Mouse (Mus musculus): Measurements from ENCODE around the gene Strn3. TPM values are rescaled to one million over a fixed set of nuclear protein-coding genes. Genes with fewer than 3 reads are reported as not detected.
"Not testable (repeated sequence)": the region's sequence is repeated elsewhere in the genome, so short reads cannot be mapped to it uniquely, and the experiment has no call there.

Strn3 gene
- polyA plus RNA-seq, 1 experiment from 2014 or later: 42.1 TPM

DNA sequence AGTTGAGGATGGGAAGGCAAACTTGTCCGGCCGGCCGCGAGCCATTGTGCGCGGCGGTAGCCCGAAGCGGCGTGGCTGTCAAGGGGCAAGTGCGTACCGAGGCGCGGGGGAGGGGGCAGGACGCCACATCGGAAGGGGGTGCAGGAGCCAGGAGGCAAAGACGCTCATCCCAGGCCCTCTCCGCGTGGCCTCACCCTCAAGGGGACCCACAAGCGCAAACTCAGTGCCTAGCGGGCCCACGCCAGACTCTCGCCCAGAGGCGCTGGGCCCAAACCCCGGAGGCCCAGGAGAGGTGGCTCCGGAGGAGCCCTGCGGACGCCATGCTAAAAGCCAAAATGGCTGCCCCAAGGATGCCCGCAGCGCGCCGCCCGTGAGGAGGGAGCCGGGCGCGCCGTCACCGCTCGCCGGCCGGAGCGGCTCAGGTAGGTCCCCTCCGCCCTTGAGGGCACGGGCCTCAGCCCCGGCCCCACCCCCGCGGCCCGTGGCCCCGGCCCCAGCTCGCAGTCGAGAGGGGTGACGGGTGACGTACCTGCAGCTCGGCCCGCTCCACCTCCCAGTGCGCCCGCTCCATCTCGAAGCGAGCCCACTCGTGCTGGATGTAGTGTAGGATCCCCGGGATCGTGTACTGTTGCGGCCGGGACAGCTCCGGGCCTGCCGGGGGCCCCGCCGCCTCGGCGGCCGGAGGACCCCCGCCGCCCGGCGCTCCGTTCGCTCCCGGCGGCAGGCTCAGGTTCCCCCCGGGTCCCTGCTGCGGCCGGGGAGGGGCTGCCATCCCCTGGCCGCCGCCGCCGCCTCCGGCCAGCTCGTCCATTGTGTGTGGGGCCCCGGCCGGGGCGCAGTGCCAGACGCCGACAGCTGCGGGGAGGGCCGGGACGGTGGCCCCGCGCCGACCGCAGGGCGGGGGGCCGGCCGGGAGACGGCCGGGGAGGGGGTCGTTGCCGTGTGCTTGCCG is 528 bp downstream of the Strn3 start, which contains the start of gene Ap4s1:
Ap4s1 (plus strand) TSS at position 141 of the 952 bp plus-strand sequence.
- H3K9me3 ChIP-seq: no peaks in the 10 kb centered on the region
- H3K4me3 ChIP-seq: peak within 1 kb of the TSS; percentile 98
- under 1% methylated on average over 101 of the region's 108 CpGs for WGBS
- peaks cover 32% of the 10 kb centered on the region for H3K4me1 ChIP-seq (replicated peaks)
- peak; percentile 84 for ATAC-seq (ENCODE audit: low read depth)
- peak within 1 kb of the TSS; percentile 99 for H3K9ac ChIP-seq
- H3K4me2 ChIP-seq: peak within 1 kb of the TSS; percentile 77
- H3K27me3 ChIP-seq: no peaks in the 10 kb centered on the region
- peak within 1 kb of the TSS; percentile 100 for H3K27ac ChIP-seq (replicated peaks)
- H3K36me3 ChIP-seq: no peaks in the 10 kb centered on the region

DNA sequence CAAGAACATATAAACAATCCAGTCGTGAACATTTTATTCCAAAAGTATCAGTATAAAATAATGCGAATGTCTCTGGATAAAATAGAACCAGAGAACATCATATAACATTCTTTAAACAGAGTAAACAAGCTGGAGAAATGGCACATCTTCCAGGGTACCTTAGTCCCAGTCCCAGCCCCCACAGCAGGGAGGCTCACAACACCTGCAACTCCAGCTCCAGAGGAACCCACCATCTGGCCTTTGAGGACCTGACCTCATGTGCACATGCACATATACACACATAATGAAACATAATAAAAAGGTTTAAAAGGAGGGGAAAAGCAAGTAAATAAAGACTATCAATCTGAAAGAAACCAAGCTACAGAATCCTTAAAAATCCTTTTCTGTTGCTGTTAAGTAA is 3.2 kb downstream of the Strn3 start:
- H3K4me3 ChIP-seq: no peak overlapping the region
- ATAC-seq (ENCODE audit: low read depth): no peak
- H3K27me3 ChIP-seq: no peaks in the 10 kb centered on the region
- 94% methylated on average over 2 of the region's 2 CpGs for WGBS
- no peaks in the 10 kb centered on the region for H3K9me3 ChIP-seq
- H3K36me3 ChIP-seq: no peaks in the 10 kb centered on the region
- H3K27ac ChIP-seq (replicated peaks): no peak overlapping the region
- H3K9ac ChIP-seq: no peak overlapping the region
- H3K4me1 ChIP-seq (replicated peaks): peaks cover 32% of the 10 kb centered on the region
- no peak overlapping the region for H3K4me2 ChIP-seq

DNA sequence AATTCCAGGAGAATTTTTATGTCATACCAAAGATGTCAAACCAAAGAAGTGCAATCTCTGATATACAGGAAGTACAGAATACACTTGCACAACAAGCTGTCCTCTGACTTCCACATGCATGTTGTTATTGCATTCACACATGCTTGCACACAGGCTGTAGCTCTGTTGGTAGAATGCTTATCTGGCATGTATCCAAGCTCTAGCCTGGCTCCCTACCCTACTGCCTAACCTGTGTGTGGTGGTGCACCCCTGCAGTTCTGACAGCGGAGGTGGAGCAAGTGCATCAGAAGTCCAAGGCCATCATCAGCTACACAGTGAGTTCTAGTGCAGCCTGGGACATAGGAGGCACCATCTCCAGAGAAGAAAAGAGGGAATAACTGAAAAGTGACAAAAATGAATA is 12.9 kb downstream of the Strn3 start:
- Histone ChIP-seq H3K9ac (no peak overlapping the region), H3K9me3 (no peaks in the 10 kb centered on the region), H3K36me3 (no peaks in the 10 kb centered on the region), H3K27ac (replicated peaks) (no peak overlapping the region), H3K4me3 (no peak overlapping the region), H3K4me2 (no peak overlapping the region), H3K4me1 (replicated peaks) (peaks cover 35% of the 10 kb centered on the region), H3K27me3 (no peaks in the 10 kb centered on the region)
- ATAC-seq (ENCODE audit: low read depth): no peak
- 72% methylated on average over 1 of the region's 1 CpGs for WGBS

DNA sequence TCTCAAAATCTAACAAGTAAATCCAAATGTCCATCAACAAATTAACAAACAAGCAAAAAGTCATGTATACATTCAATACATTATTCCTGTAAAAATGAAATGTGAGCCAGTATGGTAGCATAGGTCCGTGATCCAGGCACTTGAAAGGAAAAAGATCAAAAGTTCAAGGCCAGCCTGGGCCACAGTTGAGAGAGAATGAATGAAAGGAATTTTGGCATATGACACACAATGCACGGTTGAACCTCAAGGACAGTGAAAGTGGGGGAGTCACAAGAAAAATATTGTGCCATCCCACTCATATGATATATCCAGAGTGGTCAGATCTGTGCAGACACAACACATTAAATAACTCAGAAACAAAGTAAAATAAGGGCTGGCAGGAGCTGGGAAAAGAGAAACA is 15.3 kb downstream of the Strn3 start:
- WGBS: 71% methylated on average over 2 of the region's 2 CpGs
- H3K9me3 ChIP-seq: no peaks in the 10 kb centered on the region
- no peak overlapping the region for H3K4me2 ChIP-seq
- peaks cover 42% of the 10 kb centered on the region for H3K4me1 ChIP-seq (replicated peaks)
- H3K27ac ChIP-seq (replicated peaks): no peak overlapping the region
- no peak overlapping the region for H3K9ac ChIP-seq
- no peaks in the 10 kb centered on the region for H3K36me3 ChIP-seq
- no peak for ATAC-seq (ENCODE audit: low read depth)
- no peaks in the 10 kb centered on the region for H3K27me3 ChIP-seq
- no peak overlapping the region for H3K4me3 ChIP-seq

DNA sequence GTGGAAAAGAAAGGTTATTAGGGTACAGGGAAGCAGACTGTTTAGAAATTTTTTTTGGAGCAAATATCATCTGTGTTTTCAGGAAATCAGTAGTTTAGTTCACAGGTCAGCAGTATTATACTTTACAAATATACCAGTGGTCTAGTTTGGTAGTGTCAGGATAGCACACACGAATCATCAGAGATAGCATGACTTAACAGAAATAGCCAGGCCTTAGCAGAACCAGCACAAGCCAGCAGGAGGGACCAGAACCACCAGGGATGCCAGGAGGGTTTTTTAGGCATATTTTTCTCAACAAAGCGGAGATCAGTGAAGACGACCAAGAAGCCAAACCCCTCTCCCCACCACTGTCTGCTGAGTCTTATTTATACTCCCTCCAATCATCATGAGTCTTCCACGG is 18.4 kb downstream of the Strn3 start:
- WGBS: 62% methylated on average over 4 of the region's 4 CpGs
- H3K36me3 ChIP-seq: no peaks in the 10 kb centered on the region
- no peak for ATAC-seq (ENCODE audit: low read depth)

DNA sequence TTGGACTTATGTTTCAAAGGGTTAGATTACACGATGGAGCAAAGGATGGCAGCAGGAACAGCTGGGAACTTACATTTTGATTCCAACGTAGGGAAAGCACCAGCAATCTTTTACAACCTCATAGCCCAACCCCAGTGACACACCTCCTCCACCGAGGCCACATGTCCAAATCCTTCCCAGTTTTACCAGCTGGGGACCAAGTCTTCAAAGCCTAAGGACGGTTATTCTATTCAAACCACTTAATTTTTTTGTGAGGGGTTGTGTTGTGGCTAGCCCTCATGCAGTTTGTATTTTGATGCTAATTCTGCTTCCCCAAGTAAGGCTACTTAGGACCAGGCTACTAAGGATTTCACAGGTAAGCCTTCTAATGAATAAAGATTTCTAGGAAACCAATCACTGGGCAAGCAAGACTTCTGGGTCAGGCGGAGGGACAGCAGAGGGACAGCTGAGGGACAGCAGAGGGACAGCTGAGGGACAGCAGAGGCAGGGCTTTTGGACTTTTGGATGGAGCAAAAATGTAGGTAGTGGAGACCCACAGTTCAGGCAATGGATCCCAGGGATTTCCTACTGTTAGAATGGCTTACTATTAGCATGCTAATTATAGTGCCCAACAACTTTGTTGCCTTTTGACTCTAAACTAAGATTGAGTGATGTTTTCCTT is 20.3 kb downstream of the Strn3 start:
- no peak for ATAC-seq (ENCODE audit: low read depth)
- 22% methylated on average over 5 of the region's 5 CpGs for WGBS
- Histone ChIP-seq H3K4me3 (no peak overlapping the region), H3K9ac (no peak overlapping the region), H3K36me3 (no peaks in the 10 kb centered on the region), H3K4me1 (replicated peaks) (peaks cover 36% of the 10 kb centered on the region), H3K9me3 (no peaks in the 10 kb centered on the region), H3K4me2 (no peak overlapping the region), H3K27me3 (no peaks in the 10 kb centered on the region), H3K27ac (replicated peaks) (no peak overlapping the region)

More for the DNA sequence above, 18.4 kb downstream of the Strn3 start:
- Histone ChIP-seq H3K4me1 (replicated peaks) (peaks cover 37% of the 10 kb centered on the region), H3K4me3 (no peak overlapping the region), H3K27me3 (no peaks in the 10 kb centered on the region), H3K27ac (replicated peaks) (no peak overlapping the region), H3K4me2 (no peak overlapping the region), H3K9ac (no peak overlapping the region), H3K9me3 (no peaks in the 10 kb centered on the region)

DNA sequence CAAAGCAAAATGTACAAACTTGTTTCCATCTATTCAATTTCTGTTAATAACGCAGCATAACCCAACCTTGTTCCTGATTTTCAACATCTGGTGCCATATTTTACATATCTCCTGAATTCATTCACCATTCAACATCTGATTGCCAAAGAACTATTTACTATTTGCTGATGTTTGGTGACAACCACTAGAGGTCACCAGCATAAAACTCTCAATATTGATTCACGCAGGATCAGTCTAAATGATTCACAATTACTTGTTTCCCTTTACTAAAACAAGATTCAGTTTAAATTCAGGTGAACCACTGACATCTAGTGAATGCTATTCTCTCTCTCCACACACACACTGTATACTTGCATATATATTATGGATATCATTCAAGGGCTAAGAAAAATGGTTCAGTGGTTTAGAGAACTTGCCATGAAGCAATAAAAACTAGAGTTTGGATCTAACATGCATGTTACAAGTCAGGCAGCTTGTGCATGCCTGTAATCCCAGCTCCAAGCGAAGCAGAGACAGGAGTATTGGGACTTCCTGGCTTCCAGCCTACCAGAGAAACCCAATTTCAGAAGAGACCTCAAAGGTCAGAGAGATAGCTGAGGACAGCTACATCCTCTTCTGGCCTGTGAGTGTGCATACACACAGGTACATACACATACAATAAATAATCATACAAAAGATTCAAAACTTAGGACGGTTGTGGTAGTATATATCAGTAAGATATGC is 24.8 kb downstream of the Strn3 start:
- WGBS: 77% methylated on average over 4 of the region's 4 CpGs
- Histone ChIP-seq H3K4me3 (no peak overlapping the region), H3K4me1 (replicated peaks) (peaks cover 32% of the 10 kb centered on the region; the same call in 1 of the 2 replicates), H3K27me3 (no peaks in the 10 kb centered on the region), H3K9me3 (no peaks in the 10 kb centered on the region), H3K9ac (no peak overlapping the region), H3K27ac (replicated peaks) (no peak overlapping the region), H3K4me2 (no peak overlapping the region), H3K36me3 (no peaks in the 10 kb centered on the region)
- ATAC-seq (ENCODE audit: low read depth): no peak

DNA sequence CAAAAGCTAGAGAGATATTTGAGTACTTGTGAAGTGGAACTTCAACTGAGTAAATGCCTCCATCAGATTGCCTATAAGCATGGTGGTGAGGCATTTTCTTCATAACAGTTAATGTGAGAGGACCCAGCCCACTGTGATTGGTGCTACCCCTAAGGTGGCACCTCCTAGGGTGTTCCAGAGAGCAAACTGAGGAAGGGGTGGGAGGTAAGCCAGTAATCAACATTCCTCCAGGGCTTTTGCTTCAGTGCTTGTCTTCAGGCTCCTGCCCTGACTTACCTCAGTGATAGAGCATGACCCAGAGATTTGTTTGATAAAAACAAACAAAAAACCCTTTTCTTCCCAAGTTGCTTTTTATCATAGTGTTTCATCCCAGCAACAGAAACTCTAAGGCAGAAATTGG is 27.8 kb downstream of the Strn3 start:
- no peak overlapping the region for H3K4me2 ChIP-seq
- H3K36me3 ChIP-seq: no peaks in the 10 kb centered on the region
- no peak overlapping the region for H3K27ac ChIP-seq (replicated peaks)
- peaks cover 26% of the 10 kb centered on the region; the same call in 1 of the 2 replicates for H3K4me1 ChIP-seq (replicated peaks)
- H3K4me3 ChIP-seq: no peak overlapping the region
- no peaks in the 10 kb centered on the region for H3K27me3 ChIP-seq
- no peaks in the 10 kb centered on the region for H3K9me3 ChIP-seq
- no peak for ATAC-seq (ENCODE audit: low read depth)
- no peak overlapping the region for H3K9ac ChIP-seq

DNA sequence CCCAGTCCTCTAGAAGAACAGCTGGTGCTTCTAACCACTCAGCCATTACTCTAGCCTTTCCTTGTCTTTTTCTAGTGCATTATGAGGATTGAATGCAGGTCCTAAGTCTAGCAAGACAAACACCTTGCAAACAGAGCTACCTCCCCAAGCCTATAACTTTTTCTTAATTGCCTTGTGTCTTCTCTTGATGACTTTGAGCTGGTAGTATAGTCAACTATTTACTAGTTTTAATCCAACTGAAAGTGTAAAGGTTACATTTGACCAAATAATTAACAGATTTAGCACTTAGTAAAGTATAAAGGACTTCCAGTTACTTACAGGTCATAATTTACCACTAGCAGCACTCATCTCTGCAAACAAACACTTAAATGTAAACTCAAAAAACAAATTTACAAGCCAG is 28.7 kb downstream of the Strn3 start:
- H3K9ac ChIP-seq: no peak overlapping the region
- ATAC-seq (ENCODE audit: low read depth): no peak
- H3K9me3 ChIP-seq: no peaks in the 10 kb centered on the region
- no peak overlapping the region for H3K4me3 ChIP-seq
- H3K36me3 ChIP-seq: no peaks in the 10 kb centered on the region
- no peaks in the 10 kb centered on the region for H3K27me3 ChIP-seq
- no peak overlapping the region for H3K27ac ChIP-seq (replicated peaks)
- no peak overlapping the region for H3K4me2 ChIP-seq
- peaks cover 26% of the 10 kb centered on the region; the same call in 1 of the 2 replicates for H3K4me1 ChIP-seq (replicated peaks)

DNA sequence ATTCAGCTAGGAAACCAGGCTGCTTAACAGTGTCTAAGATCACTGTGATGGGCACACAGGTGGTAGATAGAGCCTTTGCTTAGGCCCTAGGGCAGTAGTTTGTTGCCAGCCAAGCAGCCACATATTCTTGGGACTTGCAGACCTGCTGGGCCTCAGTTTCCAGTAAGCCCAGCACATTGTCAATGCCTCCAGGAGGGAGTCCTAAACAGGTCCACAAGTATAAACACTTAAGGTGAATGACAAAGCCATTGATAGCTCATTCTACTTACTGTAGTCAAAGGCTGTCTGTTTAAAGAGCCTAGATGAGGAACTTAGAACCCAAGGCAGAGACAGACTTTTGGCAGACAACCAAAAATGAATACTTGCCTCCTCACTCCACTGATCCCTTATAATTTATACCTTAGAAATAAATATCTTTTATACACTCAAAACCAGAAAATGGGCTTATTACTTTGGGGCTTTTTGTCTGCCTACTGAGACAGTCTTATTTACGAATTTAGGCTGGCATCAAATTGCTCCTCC is 35.7 kb downstream of the Strn3 start:
- Histone ChIP-seq H3K36me3 (peaks cover 18% of the 10 kb centered on the region), H3K27ac (replicated peaks) (no peak overlapping the region), H3K27me3 (no peaks in the 10 kb centered on the region), H3K9ac (no peak overlapping the region), H3K4me3 (no peak overlapping the region), H3K4me1 (replicated peaks) (no peaks in the 10 kb centered on the region), H3K9me3 (no peaks in the 10 kb centered on the region), H3K4me2 (no peak overlapping the region)
- ATAC-seq (ENCODE audit: low read depth): no peak
- WGBS: 87% methylated on average over 1 of the region's 1 CpGs

DNA sequence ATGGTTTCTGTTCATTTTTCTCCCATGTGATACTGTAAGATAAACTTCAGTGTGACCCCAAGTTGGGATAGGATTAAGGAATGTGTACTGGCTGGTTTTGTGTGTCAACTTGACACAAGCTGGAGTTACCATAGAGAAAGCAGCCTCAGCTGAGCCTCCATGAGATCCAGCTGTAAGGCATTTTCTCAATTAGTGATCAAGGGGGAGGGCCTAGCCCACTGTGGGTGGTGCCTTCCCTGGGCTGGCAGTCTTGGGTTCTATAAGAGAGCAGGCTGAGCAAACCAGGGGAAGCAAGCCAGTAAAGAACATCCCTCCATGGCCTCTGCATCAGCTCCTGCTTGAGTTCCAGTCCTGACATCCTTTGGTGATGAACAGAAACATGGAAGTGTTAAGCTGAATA is 42.3 kb downstream of the Strn3 start:
- H3K9ac ChIP-seq; H3K4me3 ChIP-seq; H3K27me3 ChIP-seq; ATAC-seq (ENCODE audit: low read depth); H3K9me3 ChIP-seq; H3K4me2 ChIP-seq; H3K27ac ChIP-seq (replicated peaks); H3K4me1 ChIP-seq (replicated peaks): not testable (repeated sequence)
- peaks cover 36% of the 10 kb centered on the region for H3K36me3 ChIP-seq

DNA sequence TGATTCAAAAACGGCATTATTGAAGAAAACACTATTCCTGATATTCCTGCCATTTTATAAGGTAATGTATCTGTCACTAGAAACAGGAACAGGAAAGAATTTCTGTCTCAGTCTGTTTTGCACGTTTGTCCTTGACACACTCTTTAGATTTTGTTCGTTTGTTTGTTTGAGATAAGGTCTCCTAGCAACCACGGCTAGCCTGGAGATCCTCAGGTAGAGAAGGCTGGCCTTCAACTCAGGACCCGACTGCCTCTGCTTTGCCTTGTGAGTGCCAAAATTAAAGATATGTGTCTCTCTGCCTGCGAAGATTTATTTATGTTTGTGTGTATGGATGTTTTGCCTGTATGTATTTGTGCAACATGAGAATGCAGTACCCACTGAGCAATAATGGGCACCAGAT is 49.8 kb downstream of the Strn3 start:
- WGBS: 80% methylated on average over 6 of the region's 6 CpGs
- no peak for ATAC-seq (ENCODE audit: low read depth)
- H3K9me3 ChIP-seq: no peaks in the 10 kb centered on the region

More for the DNA sequence above, 49.8 kb downstream of the Strn3 start:
- Histone ChIP-seq H3K36me3 (peaks cover 1% of the 10 kb centered on the region; the same call in 1 of the 2 replicates), H3K27ac (replicated peaks) (no peak overlapping the region), H3K9ac (no peak overlapping the region), H3K4me3 (no peak overlapping the region), H3K27me3 (no peaks in the 10 kb centered on the region), H3K4me2 (no peak overlapping the region), H3K4me1 (replicated peaks) (no peaks in the 10 kb centered on the region)

Data from neural tube, embryonic 13.5 days (tissue).